Mouse (Mus musculus): ENCODE results near the gene Car6. TPM values are rescaled to one million over a fixed set of nuclear protein-coding genes. Genes with fewer than 3 reads are reported as not detected.

Gene Car6
- polyA plus RNA-seq, 1 experiment from 2014 or later, result 0.27 TPM

DNA sequence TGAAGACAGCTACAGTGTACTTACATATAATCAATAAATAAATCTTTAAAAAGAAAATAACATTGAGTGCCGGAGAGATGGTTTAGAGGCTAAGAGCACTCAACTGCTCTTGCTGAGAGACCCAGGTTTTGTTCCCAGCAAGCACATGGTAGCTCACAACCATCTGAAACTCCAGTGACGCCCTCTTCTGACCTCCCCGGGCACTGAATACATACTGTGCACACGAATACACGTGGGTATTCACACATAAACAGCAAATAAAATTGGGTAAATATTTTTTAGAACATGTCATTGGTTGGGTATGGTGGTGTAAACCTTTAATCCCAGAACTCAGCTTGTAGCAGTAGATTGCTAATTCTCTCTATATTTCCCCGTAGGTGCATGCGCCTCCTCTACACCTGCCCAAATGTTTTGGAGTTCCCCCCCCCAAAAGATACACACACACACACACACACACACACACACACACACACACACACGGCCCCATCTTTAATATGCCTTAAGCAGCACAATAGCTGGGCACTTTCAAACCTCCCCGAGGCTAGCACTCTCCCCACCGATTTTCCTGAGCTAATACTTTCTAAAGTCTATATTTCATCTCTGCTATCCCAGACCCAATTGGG is 10.9 kb upstream of the Car6 start:
- WGBS, result 55% methylated on average over 10 of the region's 10 CpGs
- no peaks in the 10 kb centered on the region for H3K27me3 ChIP-seq (replicated peaks; ENCODE audit: low read depth, poor library complexity, severe bottlenecking)
- peak overlapping the region; percentile 82 for H3K27ac ChIP-seq (replicated peaks)
- DNase-seq (ENCODE audit: low spot score), result no peak
- no peaks in the 10 kb centered on the region for H3K9me3 ChIP-seq
- peak overlapping the region; percentile 49 for H3K4me3 ChIP-seq
- H3K36me3 ChIP-seq (replicated peaks), result no peaks in the 10 kb centered on the region
- H3K4me1 ChIP-seq, result peaks cover 29% of the 10 kb centered on the region

DNA sequence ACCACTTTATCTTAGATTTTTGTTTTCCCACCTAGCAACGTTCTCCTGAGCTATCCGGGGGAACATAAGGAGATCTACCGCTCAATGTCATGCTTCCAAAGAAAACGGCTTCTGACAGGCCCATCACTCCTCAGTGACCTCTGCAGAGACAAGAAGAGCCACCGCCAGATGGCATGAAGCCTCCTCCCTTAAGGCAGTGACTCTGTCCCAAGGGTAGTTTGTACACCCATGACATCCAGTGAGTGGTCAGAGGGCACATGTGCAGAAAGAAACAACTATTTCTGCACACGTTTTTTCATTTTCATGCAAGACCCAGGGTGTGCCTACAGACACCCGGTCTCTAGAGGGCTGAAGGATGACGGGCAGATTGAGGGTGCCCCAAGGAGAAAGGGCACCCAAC is 9.2 kb upstream of the Car6 start:
- Histone ChIP-seq H3K27me3 (replicated peaks; ENCODE audit: low read depth, poor library complexity, severe bottlenecking) (no peaks in the 10 kb centered on the region), H3K4me1 (peaks cover 29% of the 10 kb centered on the region), H3K36me3 (replicated peaks) (no peaks in the 10 kb centered on the region), H3K4me3 (no peak overlapping the region), H3K9me3 (no peaks in the 10 kb centered on the region), H3K27ac (replicated peaks) (no peak overlapping the region)
- no peak for DNase-seq (ENCODE audit: low spot score)
- 83% methylated on average over 8 of the region's 8 CpGs for WGBS

DNA sequence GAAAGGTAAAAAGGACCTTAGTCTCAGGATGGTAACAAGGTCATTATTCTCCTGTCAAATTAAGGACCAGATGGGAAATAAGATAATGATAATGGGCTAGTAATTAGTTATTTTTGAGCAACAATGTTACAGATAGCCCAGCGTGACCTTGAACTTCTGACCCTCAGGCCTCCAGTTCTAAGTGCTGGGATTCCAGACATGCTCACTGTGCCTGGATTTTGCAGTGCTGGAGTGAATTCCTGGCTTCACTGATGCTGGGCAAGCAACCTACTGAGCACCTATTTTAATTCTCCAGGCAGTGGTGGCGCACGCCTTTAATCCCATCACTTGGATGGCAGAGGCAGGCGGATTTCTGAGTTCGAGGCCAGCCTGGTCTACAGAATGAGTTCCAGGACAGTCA is 8.6 kb upstream of the Car6 start:
- 96% methylated on average over 5 of the region's 5 CpGs for WGBS
- no peak for DNase-seq (ENCODE audit: low spot score)
- H3K27me3 ChIP-seq (replicated peaks; ENCODE audit: low read depth, poor library complexity, severe bottlenecking), result no peaks in the 10 kb centered on the region
- no peaks in the 10 kb centered on the region for H3K36me3 ChIP-seq (replicated peaks)
- peaks cover 29% of the 10 kb centered on the region for H3K4me1 ChIP-seq
- no peak overlapping the region for H3K4me3 ChIP-seq
- no peak overlapping the region for H3K27ac ChIP-seq (replicated peaks)
- H3K9me3 ChIP-seq, result no peaks in the 10 kb centered on the region

DNA sequence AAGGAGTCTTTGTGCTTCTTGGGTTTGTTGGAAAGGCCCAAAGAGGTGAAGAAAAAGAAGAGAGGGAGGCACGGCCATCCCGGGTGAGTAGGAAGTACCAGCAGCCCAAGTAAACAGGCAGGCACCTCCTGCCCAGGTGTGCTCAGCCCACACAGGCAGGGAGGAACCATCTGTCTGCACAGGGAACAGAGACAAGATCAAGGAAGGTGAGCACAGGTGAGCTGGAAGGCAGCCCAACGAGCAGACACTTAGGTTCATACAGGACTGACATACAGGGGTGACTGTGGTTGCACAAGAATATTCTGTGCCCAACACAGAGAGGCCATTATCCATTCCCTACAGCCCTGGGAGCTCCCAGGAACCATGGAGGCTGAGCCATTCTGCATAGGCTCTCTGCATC is 3.7 kb upstream of the Car6 start:
- Histone ChIP-seq H3K36me3 (replicated peaks) (no peaks in the 10 kb centered on the region), H3K9me3 (no peaks in the 10 kb centered on the region), H3K4me1 (peaks cover 30% of the 10 kb centered on the region), H3K27me3 (replicated peaks; ENCODE audit: low read depth, poor library complexity, severe bottlenecking) (0 out of 2 replicates have a peak, but pooled peaks cover 3% of the 10 kb centered on the region), H3K27ac (replicated peaks) (no peak overlapping the region), H3K4me3 (no peak overlapping the region)
- WGBS, result 76% methylated on average over 3 of the region's 3 CpGs
- no peak for DNase-seq (ENCODE audit: low spot score)

DNA sequence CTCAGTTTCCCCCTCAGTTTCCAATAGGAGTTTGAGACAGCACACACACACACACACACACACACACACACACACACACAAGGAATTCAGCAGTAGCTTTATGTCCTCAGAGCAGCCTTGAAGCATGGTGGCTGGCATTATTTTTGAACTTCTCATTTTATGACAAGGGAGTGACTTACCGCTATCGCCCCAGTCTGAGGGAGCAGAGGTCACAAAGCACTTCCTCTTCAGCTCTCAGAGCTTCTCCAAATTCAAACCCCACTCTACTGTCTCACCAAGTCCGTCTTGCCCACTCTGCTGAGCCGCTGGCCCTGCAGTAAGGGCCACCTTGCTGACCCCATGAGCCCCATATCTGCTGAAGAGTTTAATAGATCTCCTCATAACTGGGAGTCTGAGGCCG is 1.6 kb upstream of the Car6 start:
- WGBS, result 82% methylated on average over 5 of the region's 5 CpGs
- Histone ChIP-seq H3K4me3 (no peak overlapping the region), H3K27me3 (replicated peaks; ENCODE audit: low read depth, poor library complexity, severe bottlenecking) (0 out of 2 replicates have a peak, but pooled peaks cover 3% of the 10 kb centered on the region), H3K4me1 (peaks cover 30% of the 10 kb centered on the region), H3K36me3 (replicated peaks) (no peaks in the 10 kb centered on the region), H3K27ac (replicated peaks) (no peak overlapping the region), H3K9me3 (no peaks in the 10 kb centered on the region)
- DNase-seq (ENCODE audit: low spot score), result no peak

DNA sequence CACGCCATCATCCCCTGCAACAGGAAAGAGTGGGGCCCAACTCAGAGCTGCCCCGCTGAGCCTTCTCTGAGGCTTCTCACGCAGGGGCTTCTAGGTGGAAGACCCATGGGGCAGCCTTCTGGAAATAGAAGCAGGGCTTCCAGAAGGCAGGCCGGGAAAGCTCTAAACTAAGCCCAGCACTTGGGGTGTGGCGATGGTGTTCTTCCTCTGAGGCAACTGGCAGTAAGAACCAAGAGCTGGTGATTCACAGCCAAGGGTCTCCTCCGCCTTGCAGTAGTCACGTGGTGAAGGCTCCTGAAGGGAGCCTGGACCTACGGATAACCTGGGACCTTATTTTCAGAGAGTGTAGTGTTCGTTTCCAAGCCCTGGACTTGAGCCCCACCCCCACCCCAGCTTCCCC is 2.9 kb downstream of the Car6 start:
- peaks cover 19% of the 10 kb centered on the region for H3K4me1 ChIP-seq
- no peak for DNase-seq (ENCODE audit: low spot score)
- H3K9me3 ChIP-seq, result no peaks in the 10 kb centered on the region
- 75% methylated on average over 9 of the region's 9 CpGs for WGBS
- no peak overlapping the region for H3K27ac ChIP-seq (replicated peaks)
- 0 out of 2 replicates have a peak, but pooled peaks cover 3% of the 10 kb centered on the region for H3K27me3 ChIP-seq (replicated peaks; ENCODE audit: low read depth, poor library complexity, severe bottlenecking)
- no peak overlapping the region for H3K4me3 ChIP-seq
- H3K36me3 ChIP-seq (replicated peaks), result no peaks in the 10 kb centered on the region

DNA sequence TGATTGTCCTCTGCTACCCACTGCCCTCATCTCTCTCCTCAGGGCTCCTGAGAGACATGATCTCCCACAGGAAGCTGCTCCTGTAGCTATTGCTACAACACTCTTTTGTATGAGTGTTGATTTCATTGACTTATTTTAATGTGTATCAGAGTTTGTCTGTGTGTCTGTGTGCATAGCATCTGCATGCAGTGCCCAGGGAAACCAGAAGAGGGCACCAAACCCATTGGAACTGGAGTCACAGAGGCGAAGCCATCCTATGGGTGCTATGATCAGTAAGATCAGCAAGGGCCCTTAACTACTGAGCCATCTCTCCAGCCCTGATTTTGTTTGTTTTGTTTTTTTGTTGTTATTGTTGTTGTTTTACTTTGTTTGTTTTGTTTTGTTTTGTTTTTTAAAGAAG is 7.2 kb downstream of the Car6 start:
- WGBS, result 41% methylated on average over 1 of the region's 1 CpGs
- H3K36me3 ChIP-seq (replicated peaks), result no peaks in the 10 kb centered on the region
- no peaks in the 10 kb centered on the region for H3K9me3 ChIP-seq
- H3K27ac ChIP-seq (replicated peaks), result no peak overlapping the region
- no peaks in the 10 kb centered on the region for H3K27me3 ChIP-seq (replicated peaks; ENCODE audit: low read depth, poor library complexity, severe bottlenecking)
- H3K4me3 ChIP-seq, result no peak overlapping the region
- H3K4me1 ChIP-seq, result peaks cover 9% of the 10 kb centered on the region; the same call in 1 of the 2 replicates
- peak; percentile 70 for DNase-seq (ENCODE audit: low spot score)

DNA sequence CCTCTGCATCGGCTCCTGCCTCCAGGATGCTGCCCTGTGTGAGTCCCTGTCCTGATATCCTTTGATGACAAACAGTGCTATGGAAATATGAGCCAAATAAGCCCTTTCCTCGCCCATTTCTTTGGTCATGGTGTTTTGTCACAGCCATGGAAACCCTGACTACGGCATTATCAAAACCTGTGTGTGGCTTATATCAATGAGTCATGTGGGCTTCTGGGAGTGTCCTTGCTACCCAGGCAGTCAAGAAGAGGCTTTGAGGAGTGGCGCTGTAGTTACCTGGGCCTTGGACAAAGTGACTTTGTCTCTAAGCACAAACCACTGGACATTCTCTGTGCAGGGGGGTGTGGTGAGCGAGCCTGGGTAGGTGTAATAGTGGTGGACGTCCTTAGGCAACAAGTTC is 8.9 kb downstream of the Car6 start:
- 85% methylated on average over 6 of the region's 6 CpGs for WGBS
- H3K27ac ChIP-seq (replicated peaks), result no peak overlapping the region
- no peaks in the 10 kb centered on the region for H3K36me3 ChIP-seq (replicated peaks)
- H3K4me3 ChIP-seq, result no peak overlapping the region
- peaks cover 14% of the 10 kb centered on the region for H3K4me1 ChIP-seq
- no peaks in the 10 kb centered on the region for H3K27me3 ChIP-seq (replicated peaks; ENCODE audit: low read depth, poor library complexity, severe bottlenecking)
- H3K9me3 ChIP-seq, result no peaks in the 10 kb centered on the region
- DNase-seq (ENCODE audit: low spot score), result no peak

DNA sequence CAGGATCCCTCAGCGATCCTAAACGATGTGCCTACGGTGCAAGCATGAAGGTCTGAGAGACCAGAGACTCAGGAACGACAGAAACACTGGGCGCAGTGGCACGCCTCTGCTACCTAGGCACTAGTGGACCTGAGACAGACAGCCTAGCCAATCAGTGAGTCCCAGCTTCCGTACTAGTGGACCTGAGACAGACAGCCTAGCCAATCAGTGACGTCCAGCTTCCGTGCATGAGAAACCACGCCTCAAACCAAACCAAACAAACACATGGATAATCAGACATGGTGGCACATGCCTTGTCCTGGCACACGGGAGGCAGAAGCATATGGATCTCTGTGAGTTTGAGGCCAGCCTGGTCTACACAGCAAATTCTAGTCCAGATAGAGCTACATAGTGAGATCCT is 12.9 kb downstream of the Car6 start:
- Histone ChIP-seq H3K36me3 (replicated peaks) (no peaks in the 10 kb centered on the region), H3K4me3 (no peak overlapping the region), H3K4me1 (peaks cover 16% of the 10 kb centered on the region), H3K27me3 (replicated peaks; ENCODE audit: low read depth, poor library complexity, severe bottlenecking) (no peaks in the 10 kb centered on the region), H3K27ac (replicated peaks) (no peak overlapping the region), H3K9me3 (no peaks in the 10 kb centered on the region)
- no peak for DNase-seq (ENCODE audit: low spot score)
- 54% methylated on average over 11 of the region's 11 CpGs for WGBS

DNA sequence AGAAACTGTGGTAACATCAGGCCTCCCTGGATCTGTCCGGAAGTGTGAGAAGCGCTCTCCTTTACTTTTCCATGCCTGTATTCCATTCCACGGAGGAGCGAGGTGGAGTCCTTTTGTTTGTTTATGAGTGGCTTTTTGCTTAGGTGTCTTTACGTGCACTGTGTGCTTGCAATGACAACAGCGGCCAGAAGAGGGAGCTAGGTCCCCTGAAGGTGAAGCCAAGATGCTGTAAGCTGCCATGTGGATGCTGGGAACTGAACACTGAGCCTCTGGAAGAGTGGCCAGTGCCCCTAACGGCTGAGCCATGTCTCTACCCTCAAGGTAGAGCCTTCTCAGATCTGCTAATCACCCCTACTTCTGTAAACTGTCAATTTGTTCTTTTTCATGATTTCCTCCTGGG is 19.8 kb downstream of the Car6 start:
- Histone ChIP-seq H3K27me3 (replicated peaks; ENCODE audit: low read depth, poor library complexity, severe bottlenecking) (no peaks in the 10 kb centered on the region), H3K9me3 (peaks cover 5% of the 10 kb centered on the region), H3K4me3 (no peak overlapping the region), H3K36me3 (replicated peaks) (no peaks in the 10 kb centered on the region), H3K27ac (replicated peaks) (no peak overlapping the region), H3K4me1 (peaks cover 26% of the 10 kb centered on the region)
- WGBS, result 88% methylated on average over 7 of the region's 7 CpGs
- DNase-seq (ENCODE audit: low spot score), result no peak

DNA sequence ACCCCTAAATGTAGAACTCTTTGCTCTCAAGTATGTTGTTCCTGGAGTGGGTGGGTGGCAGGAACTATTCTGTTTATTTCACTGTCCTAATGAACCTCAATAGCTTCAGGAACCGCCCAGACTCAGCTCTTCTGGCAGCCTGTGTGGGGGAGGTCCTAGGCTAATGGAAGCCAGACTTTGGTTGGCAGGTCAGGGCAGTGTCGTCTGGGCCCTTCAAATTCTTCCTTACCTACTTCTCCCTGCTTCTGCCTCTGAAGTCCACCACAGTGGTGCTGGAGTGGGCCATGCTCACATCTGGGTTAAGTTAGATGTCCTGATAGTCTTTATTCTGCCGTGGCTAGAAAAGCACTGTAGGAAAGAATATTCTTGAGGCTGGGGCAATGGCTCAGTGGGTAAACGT is 23.0 kb downstream of the Car6 start:
- DNase-seq (ENCODE audit: low spot score), result peak; percentile 77
- no peaks in the 10 kb centered on the region for H3K27me3 ChIP-seq (replicated peaks; ENCODE audit: low read depth, poor library complexity, severe bottlenecking)
- WGBS, result 28% methylated on average over 4 of the region's 4 CpGs
- peak overlapping the region; percentile 55 for H3K27ac ChIP-seq (replicated peaks)
- peaks cover 28% of the 10 kb centered on the region for H3K4me1 ChIP-seq
- H3K9me3 ChIP-seq, result peaks cover 5% of the 10 kb centered on the region
- no peaks in the 10 kb centered on the region for H3K36me3 ChIP-seq (replicated peaks)
- H3K4me3 ChIP-seq, result no peak overlapping the region

DNA sequence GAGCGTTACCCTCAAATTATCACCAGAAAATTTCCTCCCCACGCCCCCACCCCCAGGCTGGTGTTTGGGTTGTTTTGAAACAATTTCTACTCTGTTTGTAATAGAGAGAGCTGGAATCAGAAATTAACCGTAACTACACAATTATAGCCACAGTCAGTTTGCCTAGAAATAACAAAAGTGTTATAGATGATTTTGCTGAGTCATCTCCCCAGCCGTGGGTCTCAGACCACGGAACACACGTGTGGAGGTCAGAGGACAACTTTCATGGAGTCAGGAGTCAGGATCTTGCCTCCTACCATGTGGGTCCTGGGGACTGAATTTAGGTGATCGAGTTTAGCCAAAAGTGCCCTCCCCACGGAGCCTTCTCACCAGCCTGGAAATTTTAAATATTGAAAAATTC is 24.0 kb downstream of the Car6 start:
- Histone ChIP-seq H3K4me3 (no peak overlapping the region), H3K4me1 (peaks cover 28% of the 10 kb centered on the region), H3K27me3 (replicated peaks; ENCODE audit: low read depth, poor library complexity, severe bottlenecking) (no peaks in the 10 kb centered on the region), H3K27ac (replicated peaks) (no peak overlapping the region), H3K9me3 (peaks cover 5% of the 10 kb centered on the region), H3K36me3 (replicated peaks) (no peaks in the 10 kb centered on the region)
- DNase-seq (ENCODE audit: low spot score), result no peak
- WGBS, result 56% methylated on average over 8 of the region's 8 CpGs

DNA sequence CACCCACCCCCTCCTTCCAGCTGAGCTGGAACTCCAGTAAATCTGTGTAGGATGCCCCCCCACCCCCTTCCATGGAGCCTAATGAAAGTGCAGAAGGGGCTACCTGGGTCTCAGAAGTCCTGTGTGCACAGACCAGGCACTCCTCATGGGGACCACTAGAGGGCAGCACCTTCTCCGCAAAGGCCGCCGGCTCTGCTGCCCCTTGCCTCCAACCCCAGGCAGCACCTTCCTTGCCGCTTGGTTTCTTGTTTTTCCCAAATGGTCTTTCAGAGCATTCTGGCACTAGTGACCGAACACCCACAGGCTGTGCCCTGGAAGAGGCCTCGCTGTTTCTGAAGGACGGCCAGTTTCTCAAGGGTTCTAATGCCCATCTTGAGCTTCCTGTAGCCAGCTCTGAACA is 24.6 kb downstream of the Car6 start:
- H3K27me3 ChIP-seq (replicated peaks; ENCODE audit: low read depth, poor library complexity, severe bottlenecking), result no peaks in the 10 kb centered on the region
- H3K36me3 ChIP-seq (replicated peaks), result no peaks in the 10 kb centered on the region
- H3K4me1 ChIP-seq, result peaks cover 34% of the 10 kb centered on the region
- H3K27ac ChIP-seq (replicated peaks), result peak overlapping the region; percentile 59; the same call in 1 of the 2 replicates
- H3K9me3 ChIP-seq, result peaks cover 3% of the 10 kb centered on the region; the same call in 1 of the 2 replicates
- H3K4me3 ChIP-seq, result peak overlapping the region; percentile 33; the same call in 1 of the 2 replicates
- 9% methylated on average over 7 of the region's 7 CpGs for WGBS
- DNase-seq (ENCODE audit: low spot score), result peak; percentile 80

Data from embryonic facial prominence, embryonic 10.5 days (tissue).